Mouse (Mus musculus) monocyte, adult 5-6 weeks (primary cell): ENCODE results near the gene Mpp3. TPM values are rescaled to one million over a fixed set of nuclear protein-coding genes. Genes with fewer than 3 reads are reported as not detected.

Experiments used
- ATAC-seq: fragments of 153-309, 156-312 bp; replicated peaks from 2 replicates; pipeline ENCODE4 v1.8.0; 2017; ENCODE audit warnings: mild to moderate bottlenecking; ENCODE audit not compliant: low TSS enrichment, insufficient number of reproducible peaks, severe bottlenecking, poor library complexity, low FRiP score
- total RNA-seq: library from RNA; stranded (forward); fragments of 200-1000, 200-491, 200-594 nt; gene quantifications from 3 replicates; pipeline ENCODE4 v1.2.3, GENCODE M21; 2017

Gene Mpp3
- total RNA-seq, 1 experiment from 2014 or later = not detected

DNA sequence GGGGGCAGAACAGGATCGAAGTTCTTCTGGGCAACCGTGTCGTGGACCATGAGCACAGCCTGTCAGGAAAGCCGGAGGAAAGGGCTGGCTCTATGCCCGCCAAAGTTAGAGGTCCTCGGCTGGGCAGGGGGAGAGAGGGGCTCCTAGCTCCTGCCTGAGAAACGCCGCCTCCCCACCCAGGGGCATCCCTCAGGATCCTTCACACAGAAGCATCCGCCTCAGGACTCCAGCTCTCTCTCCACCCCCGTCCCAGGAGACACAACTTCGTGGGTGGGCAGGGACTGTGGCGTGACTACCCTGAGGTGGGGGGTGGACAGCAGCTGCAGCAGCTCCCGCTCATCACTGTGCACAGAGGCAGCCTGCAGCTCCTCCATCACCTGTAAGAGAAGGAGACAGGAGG lies 4.9 kb downstream of the Mpp3 start:
- no peak for ATAC-seq

DNA sequence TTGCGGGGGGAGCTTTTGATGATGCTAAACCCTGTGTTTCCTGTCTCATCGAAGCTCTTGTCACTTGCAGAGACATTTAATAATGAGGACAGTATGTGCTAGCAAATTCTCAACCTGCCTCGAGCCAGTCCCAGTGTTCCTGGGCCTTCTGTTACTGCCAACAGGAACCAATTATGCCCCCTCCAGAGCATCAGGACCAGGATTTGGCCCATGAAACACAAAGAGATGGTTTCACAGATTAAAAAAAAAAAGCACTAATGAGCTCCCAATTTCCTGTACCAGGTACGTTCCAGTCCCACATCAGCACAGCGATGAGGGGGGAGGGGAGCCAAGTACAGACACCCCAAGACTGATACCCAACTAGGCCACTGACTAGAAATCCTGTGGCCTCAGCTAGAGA lies 7.1 kb downstream of the Mpp3 start:
- no peak for ATAC-seq

DNA sequence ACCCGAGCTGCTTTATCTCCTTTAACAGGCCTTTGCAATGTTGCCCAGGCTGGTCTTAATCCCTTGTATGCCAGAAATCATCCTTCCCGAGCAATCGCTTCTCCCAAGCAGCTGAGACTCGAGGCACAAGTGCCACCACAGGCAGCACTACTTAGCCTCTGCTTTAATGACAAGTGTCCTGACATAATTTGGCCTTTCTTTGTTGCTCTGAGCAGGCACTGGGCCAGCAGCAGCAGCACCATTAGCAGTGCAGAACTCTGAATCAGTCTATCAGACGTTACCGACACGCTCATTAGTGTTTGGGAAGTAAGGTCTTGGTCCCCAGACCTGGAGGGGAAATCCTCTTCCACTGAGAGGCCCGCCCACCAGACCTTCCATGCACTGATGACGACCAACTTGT lies 8.5 kb downstream of the Mpp3 start:
- ATAC-seq = no peak

DNA sequence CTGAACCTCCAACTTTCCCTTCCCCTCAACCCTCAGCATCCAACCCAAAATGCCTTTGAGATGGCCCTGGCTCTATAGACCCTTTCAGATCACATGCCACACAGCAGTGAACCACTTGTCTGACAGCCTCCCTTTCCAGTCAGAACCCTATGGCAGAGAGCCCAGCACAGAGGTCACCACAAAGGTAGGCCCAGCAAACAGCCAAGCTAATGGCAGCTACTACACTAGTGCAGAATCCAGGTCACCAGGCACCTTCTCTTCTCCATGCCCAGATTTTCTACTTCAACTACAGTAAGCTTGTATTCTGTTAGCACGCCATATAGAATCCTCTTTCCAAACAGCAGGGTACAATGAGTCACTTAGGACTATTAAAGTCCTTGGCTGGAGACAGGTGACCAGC lies 12.1 kb downstream of the Mpp3 start:
- no peak for ATAC-seq

DNA sequence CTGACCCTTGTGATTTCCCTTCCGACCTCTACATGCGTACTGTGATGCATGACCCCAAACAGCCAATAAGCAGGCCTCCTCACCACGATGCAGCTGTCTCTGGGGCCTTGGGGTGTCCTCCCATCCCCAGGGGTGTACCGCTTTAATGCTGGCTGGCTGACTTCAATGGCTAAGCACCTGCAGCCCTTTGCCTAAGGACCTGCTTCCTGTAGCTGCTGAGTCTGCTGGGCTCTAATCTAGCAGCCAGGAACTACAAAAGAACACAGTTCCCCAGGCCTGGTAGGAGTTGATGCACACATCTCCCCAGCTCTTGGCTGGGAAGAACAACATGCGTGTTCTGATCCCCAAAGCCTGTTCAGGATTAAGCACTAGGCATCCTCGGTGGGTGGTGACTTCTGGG lies 12.8 kb downstream of the Mpp3 start:
- no peak for ATAC-seq

DNA sequence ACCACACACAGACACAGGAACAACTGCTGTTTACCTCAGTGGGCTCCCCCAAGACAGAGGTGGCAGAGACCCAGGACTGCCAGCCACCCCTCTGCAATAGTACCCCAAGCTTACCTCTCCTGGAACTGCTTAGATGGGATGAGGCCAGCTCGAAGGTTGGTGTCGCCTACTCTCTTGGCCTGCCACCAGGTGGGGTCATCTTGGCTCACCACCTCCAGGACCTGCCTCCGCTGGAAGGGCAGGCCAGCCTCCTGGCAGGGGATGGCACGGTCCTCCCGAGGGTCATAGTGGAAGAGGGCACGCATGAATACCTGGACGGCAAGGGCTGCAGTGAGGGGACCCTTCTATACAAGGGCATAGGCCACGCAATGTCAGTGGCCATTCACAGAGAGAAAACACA lies 15.1 kb downstream of the Mpp3 start:
- ATAC-seq = no peak

DNA sequence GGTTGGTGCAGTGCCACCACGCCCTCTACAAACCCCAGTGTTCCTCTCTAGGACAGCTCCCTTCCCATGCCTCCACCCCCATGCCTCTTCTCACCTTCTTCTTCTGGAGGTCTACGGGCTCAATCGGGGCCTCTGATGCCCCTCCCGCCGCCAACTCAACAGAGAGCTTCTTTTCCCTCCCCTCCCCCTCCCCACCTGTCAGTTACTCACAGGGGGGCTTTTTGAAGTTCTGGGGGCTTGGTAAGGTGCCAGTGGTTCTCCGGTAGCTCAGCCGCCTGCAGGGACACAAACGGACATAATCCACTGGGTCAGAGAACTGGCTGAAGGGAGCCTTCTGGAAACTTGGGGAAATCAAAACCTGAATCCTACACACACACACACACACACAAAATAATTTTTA lies 16.8 kb downstream of the Mpp3 start:
- no peak for ATAC-seq

DNA sequence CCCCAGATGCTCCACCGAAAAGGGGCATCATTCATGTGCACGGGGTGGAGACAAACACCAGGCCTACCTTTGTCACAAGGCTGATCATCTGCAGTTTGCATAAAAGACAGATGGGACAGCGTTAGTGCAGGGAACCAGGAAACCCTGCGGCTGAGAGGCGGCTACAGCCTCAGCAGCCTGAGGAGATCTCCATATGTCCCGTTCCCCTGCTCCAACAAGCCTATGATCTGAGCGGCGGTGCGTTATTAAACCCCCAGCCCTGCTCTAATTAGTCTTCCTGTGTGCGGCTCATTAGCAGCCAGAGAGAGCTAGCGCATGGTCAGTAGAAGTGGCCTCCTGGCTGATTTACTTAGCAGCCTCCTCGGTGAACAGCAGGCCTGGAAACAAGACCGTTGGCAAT lies 18.1 kb downstream of the Mpp3 start:
- ATAC-seq = no peak

DNA sequence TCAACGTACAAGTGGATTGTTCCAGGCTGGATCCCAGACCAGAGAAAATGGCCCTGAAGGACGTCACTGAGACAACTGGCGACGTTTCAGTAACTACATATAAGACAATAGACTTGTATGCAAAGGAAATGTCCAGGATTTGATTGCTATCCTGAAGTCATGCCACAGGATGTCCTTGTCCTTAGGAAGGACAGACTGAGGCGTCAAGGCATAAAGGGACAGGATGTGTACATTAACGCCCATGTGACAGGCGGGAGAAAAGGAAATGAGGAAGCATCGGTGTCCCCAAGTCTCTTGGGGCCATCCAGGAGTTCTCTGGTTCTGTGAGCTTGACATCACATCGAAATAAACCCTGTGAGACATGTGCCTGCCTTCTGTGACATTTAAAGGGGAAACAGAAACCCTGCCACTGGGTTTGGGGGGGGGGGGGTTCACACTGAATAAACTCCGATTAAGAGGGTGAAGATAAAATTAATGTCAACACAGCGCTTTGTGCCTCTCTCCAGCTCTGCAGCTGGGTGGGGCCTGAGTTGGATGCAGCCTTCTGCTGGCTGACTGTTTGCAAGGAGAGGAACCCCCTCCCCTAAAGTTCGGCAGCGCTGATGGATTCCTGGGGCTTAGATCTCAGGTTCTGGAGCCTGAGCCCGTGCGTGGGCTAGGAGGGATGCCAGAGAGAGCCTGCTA lies 19.2 kb downstream of the Mpp3 start:
- ATAC-seq = no peak

DNA sequence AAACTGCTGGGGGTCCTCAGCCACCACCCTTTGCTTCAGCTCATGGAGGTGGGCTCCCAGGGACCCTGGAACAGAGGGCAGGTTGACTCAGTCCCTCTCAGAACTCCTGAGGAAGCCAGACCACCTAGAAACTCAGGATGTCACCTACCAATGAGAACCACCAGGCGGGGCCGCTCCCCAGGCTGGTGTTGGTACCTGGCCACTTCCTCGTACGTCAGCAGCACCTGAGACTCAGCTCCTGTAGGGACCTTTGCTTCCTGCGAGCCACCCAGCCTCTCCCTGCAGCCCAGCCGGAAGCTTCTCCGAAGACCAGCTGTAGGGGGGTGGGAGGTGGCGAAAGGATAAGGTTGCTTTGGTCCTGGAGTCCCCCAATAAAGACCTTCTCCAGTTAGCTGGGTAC lies 19.9 kb downstream of the Mpp3 start:
- no peak for ATAC-seq

DNA sequence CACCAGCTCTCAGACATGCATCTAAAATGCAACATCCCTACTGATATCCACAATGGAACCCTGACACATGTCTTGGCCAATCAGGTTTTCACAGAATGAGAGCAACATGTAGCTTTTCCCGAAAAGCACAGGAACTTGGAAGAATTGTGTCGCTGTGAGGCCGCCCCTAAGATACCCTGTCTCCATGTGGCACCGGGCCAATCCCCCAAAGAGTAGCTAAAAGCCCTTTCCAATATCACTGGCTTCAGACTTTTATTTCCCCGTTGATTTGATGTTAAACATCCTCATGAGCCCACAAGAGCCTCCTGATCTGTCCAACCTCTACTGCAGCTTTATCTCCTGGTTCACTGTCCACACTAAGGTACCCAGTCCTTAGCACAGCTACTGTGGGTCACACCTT lies 21.6 kb downstream of the Mpp3 start:
- ATAC-seq = no peak

DNA sequence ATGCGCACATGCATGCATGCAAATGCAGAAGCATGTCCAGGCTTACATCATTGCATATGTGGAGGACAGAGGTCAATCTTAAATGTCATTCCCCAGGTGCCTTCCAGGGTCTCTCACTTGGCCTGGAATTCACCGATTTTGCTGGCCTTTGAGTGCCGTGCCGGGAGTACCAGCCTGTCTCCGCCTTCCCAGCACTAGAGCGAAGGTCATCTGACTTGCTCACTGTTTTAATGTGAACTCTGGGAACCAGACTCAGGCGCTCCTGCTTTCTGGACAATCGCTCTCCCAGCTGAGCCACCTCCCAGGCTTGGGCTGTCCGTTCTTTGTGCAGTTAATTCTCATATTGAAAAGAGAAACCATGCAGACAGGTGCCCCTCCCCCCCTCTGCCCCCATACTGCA lies 22.0 kb downstream of the Mpp3 start:
- ATAC-seq = no peak

DNA sequence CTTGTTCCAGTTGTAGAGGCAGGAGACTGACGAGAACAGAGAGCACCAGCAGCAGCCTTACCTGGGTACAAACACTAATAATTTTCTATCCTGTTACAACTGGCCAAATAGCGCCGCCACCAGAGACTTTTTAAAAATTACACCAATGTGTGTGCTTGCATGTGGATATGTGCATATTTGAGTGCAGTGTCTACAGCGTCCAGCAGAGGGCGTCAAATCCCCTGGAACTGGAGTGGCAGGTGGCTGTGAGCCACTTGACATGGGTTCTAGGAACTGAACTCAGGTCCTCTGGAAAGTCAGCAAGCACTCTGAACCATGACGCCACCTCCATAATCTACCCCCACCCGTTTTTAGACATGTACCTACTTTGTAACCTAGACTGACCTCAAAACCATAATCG lies 24.0 kb downstream of the Mpp3 start:
- ATAC-seq = no peak

DNA sequence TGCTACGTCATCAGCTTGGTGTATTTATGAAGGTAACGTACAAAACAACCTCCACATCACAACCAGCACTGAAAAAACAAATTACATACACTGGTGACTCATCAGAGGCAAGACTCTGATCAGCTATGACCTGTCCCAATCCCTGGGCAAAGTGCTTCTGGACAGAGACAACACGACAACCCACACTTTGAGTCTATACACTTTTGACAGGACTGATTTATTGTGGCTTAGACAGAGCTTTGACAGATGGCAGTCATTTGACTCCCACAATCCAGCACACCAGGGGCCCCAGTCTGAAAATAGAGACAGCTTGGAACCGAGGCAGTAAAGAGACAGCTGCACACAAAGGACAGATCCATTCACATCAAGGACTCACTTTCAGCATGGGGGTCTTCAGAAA lies 28.8 kb downstream of the Mpp3 start:
- no peak for ATAC-seq

DNA sequence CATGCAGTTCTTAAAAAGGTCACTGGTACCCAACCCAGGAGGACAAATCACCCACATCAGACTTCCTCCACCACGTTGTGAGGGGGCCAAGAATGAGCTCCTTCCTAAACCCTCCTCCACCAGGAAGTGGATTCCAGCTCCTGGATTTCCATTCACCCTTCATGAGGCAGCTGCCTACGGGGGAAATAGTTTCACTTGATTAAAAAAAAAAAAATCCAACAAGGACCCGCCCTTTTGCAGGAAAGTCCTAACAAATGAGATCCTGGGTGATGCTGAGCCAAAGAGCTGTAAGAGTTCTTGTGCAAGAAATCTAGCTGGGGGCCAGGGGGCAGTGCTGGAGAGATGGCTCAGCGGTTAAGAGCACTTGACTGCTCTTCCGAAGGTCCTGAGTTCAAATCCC lies 30.0 kb downstream of the Mpp3 start:
- no peak for ATAC-seq

DNA sequence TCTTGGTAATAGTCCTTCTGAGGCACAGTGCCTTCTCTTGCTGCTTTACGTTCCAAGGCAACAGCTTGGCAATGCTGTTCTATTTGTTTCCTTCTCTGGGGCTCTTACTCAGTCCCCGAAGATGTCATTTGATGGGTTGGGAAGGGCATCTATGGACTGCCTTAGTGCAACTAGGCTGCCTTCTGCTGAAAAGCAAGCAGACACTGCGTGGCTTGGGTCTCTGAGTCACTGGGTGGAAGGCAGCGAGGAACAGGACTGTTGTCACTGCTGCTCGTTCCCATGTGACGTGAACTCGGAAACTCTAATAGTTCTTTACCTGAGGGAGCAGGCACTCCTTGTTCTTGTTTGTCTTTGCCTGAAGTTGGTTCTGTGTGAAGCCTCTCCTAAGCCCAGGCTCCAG lies 32.3 kb downstream of the Mpp3 start:
- no peak for ATAC-seq

DNA sequence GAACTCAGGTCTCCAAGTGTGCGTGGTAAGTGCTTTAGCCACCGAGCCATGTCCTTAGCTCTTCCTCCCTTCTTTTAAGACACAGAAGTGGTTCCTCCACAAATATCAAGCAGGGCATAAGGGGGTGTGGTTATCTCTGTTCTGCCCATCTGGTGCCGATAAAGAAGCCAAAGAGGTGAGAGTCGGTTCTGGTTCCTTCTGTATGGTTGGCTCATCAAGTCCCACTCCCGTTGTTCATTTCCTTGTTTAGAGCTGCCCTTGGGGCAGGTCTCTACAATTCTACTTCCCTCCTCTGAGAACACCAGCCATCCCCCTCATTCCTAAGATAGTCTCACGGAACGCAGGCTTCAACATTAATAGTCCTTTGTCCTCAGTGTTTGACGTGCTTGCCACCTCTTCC lies 34.2 kb downstream of the Mpp3 start:
- ATAC-seq = no peak

DNA sequence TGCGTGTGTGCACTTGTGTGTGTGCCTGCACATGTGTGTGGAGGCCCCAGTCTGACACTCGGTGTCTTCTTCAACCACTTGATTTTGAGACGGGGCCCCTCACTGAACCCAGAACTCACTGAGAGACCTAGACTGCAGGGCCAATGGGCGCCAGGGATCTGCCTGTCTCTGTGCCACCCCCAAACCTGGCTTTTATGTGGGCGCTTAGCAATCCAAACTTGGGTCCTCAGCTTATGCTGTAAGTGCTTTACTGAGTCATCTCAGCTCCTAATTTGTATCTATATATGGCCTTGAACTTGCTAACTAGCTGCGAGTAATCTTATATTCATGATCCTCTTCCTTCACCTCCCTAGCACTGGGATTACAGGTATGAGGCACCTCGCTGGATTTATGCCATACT lies 35.9 kb downstream of the Mpp3 start:
- ATAC-seq = no peak

DNA sequence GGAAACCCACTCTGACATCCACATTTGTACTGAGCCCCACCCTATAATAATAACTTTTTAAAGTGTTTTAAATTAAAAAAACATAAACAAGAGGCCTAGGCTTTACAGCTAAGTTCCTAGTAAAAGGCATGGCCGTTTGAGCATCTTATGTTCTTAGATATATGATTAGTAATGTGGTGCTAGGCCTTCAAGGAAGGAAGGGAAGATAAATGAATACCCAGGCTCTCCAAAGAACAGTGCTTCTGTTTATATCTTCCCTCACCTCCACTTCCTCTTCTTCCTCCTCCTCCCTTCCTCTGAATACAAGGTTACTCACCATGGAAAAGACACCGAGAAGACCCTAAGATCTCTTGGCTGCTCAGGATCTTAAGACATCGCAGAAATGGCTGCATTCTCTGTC lies 36.4 kb downstream of the Mpp3 start:
- no peak for ATAC-seq

DNA sequence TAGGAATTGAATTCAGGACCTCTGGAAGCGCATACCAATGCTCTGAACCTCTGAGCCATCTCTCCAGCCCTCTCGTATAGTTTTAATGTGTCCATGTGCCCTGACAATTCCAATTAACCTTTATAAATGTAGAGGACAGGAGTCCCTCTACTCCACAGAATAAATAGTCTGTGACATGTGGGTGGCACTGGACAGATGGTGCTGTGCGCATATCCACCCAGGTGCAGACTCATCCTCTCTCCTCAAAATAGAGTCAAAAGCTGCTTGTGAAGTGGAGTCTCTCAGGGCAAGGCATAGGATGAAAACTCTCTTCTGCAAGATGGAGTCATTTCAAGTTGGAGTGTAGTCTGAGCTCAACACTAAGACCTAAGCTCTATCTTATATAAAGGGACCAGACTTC lies 38.0 kb downstream of the Mpp3 start:
- no peak for ATAC-seq

DNA sequence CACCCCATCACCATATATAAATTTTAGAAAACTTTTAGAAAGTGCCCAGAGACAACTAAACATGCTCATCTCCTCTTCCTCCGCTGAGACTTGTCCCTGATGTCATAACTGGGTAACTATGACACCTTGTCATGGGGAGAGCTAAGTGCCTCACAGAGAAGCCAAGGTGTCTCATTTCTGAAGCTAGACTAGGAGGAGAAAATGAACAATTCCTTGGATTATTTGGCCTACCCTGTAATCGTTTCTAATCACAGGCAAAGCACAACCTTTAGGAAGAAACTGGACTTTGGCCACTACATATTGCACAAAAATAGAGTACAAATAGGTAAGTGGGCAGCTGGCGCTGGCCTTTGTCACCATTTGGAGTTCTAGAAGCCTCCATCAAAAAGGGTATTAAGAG lies 41.3 kb downstream of the Mpp3 start, which contains the start of gene Dusp3:
Gene Dusp3, minus strand, starts transcription at position 101 of the 400 bp plus-strand sequence.
- ATAC-seq = no peak
